Mouse (Mus musculus): ENCODE results near the gene Nipa2. TPM values are rescaled to one million over a fixed set of nuclear protein-coding genes. Genes with fewer than 3 reads are reported as not detected.

Nipa2 gene
- total and polyA plus RNA-seq, 3 experiments: 24.4 to 50.4 (median 45.2) TPM

DNA sequence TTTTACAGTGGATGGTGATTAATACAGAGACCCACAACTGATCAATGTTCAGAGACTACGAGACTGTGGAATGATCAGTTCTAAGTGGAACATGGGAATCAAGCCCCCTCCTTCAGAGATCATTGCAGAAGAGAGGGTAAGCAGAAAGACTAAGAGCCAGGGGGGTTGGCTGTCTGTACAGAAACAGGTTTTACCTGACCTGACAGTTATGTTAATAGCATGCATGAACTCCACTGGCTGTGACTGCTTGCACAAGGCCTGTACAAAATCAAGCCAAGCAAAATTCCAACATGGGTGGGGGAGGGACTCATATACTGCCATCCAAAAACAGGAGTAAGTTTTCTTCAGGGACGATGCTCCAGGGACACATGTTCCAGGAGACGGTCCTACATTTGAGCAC, 28.9 kb upstream of the Nipa2 start:
- H3K4me2 ChIP-seq (ENCODE audit: insufficient read depth, low read depth, poor library complexity, severe bottlenecking): no peak overlapping the region
- H3K79me2 ChIP-seq (replicated peaks; ENCODE audit: control insufficient read depth, extremely low read depth, insufficient read depth, poor library complexity, severe bottlenecking): no peaks in the 10 kb centered on the region
- H3K27ac ChIP-seq (ENCODE audit: insufficient read depth, low read depth): no peak overlapping the region
- dilution Hi-C loops (cut with MboI; ENCODE audit: extremely low pct_ligation_motif_present, extremely low pct_unique_long_range_greater_than_20kb, low sequenced_read_pairs): no loop called here
- no peaks in the 10 kb centered on the region for H3K36me3 ChIP-seq (replicated peaks in 1 of 2; ENCODE audit: control insufficient read depth in 1 of 2, insufficient read depth in 1 of 2, low read length in 1 of 2)
- no peak overlapping the region for H3K9ac ChIP-seq (ENCODE audit: insufficient read depth, low read depth)
- TF ChIP-seq CTCF (conservative IDR thresholded peaks at IDR 0.05 in 1 of 2, IDR thresholded peaks at IDR 0.05 in 1 of 2; ENCODE audit: low read depth in 2 of 2, low read length in 2 of 2): no peak
- no peak for TF ChIP-seq ETS1 (conservative IDR thresholded peaks at IDR 0.05; ENCODE audit: low read depth, low read length)
- no peak for TF ChIP-seq USF1 (IDR thresholded peaks at IDR 0.05; ENCODE audit: low read depth, low read length)
- no peak for TF ChIP-seq BHLHE40 (IDR thresholded peaks at IDR 0.05; ENCODE audit: low read depth, low read length)
- TF ChIP-seq RAD21 (IDR thresholded peaks at IDR 0.05; ENCODE audit: low read depth, low read length): no peak
- TF ChIP-seq ZMIZ1 (IDR thresholded peaks at IDR 0.05; ENCODE audit: low read depth, low read length): no peak
- no peak for TF ChIP-seq ZKSCAN1 (IDR thresholded peaks at IDR 0.05; ENCODE audit: borderline replicate concordance, low read depth, low read length)
- no peak for TF ChIP-seq PAX5 (IDR thresholded peaks at IDR 0.05; ENCODE audit: low read length)
- TF ChIP-seq NRF1 (IDR thresholded peaks at IDR 0.05; ENCODE audit: low read depth, low read length): no peak
- TF ChIP-seq KAT2A (IDR thresholded peaks at IDR 0.05; ENCODE audit: insufficient replicate concordance, low read length): no peak
- no peak for TF ChIP-seq MAFK (IDR thresholded peaks at IDR 0.05; ENCODE audit: insufficient replicate concordance, low read length)
- no peak for TF ChIP-seq GABPA (IDR thresholded peaks at IDR 0.05; ENCODE audit: insufficient replicate concordance, low read depth, low read length)
- no peak for TF ChIP-seq MAX (IDR thresholded peaks at IDR 0.05; ENCODE audit: low read length)
- TF ChIP-seq POLR2A (IDR thresholded peaks at IDR 0.05; ENCODE audit: low read depth, low read length): no peak
- TF ChIP-seq MYC (IDR thresholded peaks at IDR 0.05; ENCODE audit: low read depth, low read length): no peak
- TF ChIP-seq NELFE (IDR thresholded peaks at IDR 0.05; ENCODE audit: low read depth, low read length): no peak
- TF ChIP-seq IRF4 (IDR thresholded peaks at IDR 0.05; ENCODE audit: low read depth, low read length): no peak
- no peak for TF ChIP-seq HCFC1 (IDR thresholded peaks at IDR 0.05; ENCODE audit: low read depth, low read length)
- TF ChIP-seq E2F4 (IDR thresholded peaks at IDR 0.05; ENCODE audit: insufficient replicate concordance, low read depth, low read length): no peak
- TF ChIP-seq SMC3 (IDR thresholded peaks at IDR 0.05; ENCODE audit: low read depth, low read length): no peak
- H3K4me1 ChIP-seq (ENCODE audit: control insufficient read depth in 1 of 2, insufficient read depth in 2 of 2): peaks cover 0 to 2% of the 10 kb centered on the region in 2 experiments; a peak in 2 of 4 replicates
- DNase-seq (ENCODE audit: extremely low read depth): no peak
- in situ Hi-C loops (cut with MboI; ENCODE audit: low pct_ligation_motif_present, low pct_unique_long_range_greater_than_20kb, low sequenced_read_pairs): no loop called here
- no peak overlapping the region for H3K4me3 ChIP-seq (replicated peaks in 1 of 3; ENCODE audit: low read depth in 2 of 3, low read length in 2 of 3, poor library complexity in 1 of 3)
- H3K9me3 ChIP-seq (replicated peaks; ENCODE audit: low read length): no peaks in the 10 kb centered on the region
- no peaks in the 10 kb centered on the region for H3K27me3 ChIP-seq (replicated peaks)

GRCm38 (mm10) chr7:55986526-55987214, 24.4 kb upstream of the Nipa2 start:
- dilution Hi-C loops (cut with MboI; ENCODE audit: extremely low pct_ligation_motif_present, extremely low pct_unique_long_range_greater_than_20kb, low sequenced_read_pairs): no loop called here
- H3K4me2 ChIP-seq (ENCODE audit: insufficient read depth, low read depth, poor library complexity, severe bottlenecking): peak overlapping the region; percentile 74
- H3K27me3 ChIP-seq (replicated peaks): no peaks in the 10 kb centered on the region
- H3K79me2 ChIP-seq (replicated peaks; ENCODE audit: control insufficient read depth, extremely low read depth, insufficient read depth, poor library complexity, severe bottlenecking): no peaks in the 10 kb centered on the region
- peaks cover 9 to 21% of the 10 kb centered on the region in 2 experiments; a peak in 3 of 4 replicates for H3K4me1 ChIP-seq (ENCODE audit: control insufficient read depth in 1 of 2, insufficient read depth in 2 of 2)
- peak overlapping the region; percentile 56 for H3K9ac ChIP-seq (ENCODE audit: insufficient read depth, low read depth)
- in situ Hi-C loops (cut with MboI; ENCODE audit: low pct_ligation_motif_present, low pct_unique_long_range_greater_than_20kb, low sequenced_read_pairs): loop anchor here (10.0 kb wide), 1 partner anchor 58 kb away; no protein-coding TSS in a partner anchor
- DNase-seq (ENCODE audit: extremely low read depth): peak; percentile 87
- no peak overlapping the region for H3K27ac ChIP-seq (ENCODE audit: insufficient read depth, low read depth)
- no peak overlapping the region for H3K4me3 ChIP-seq (replicated peaks in 1 of 3; ENCODE audit: low read depth in 2 of 3, low read length in 2 of 3, poor library complexity in 1 of 3)
- H3K36me3 ChIP-seq (replicated peaks in 1 of 2; ENCODE audit: control insufficient read depth in 1 of 2, insufficient read depth in 1 of 2, low read length in 1 of 2): no peaks in the 10 kb centered on the region
- no peaks in the 10 kb centered on the region for H3K9me3 ChIP-seq (replicated peaks; ENCODE audit: low read length)
- peak; percentile 84 for TF ChIP-seq MAZ (IDR thresholded peaks at IDR 0.05; ENCODE audit: low read depth, low read length)
- TF ChIP-seq MAX (IDR thresholded peaks at IDR 0.05; ENCODE audit: low read length): no peak
- 0 out of 2 replicates have a peak, but pooled peaks have one; percentile 24 for TF ChIP-seq TCF12 (IDR thresholded peaks at IDR 0.05; ENCODE audit: low read depth, low read length)
- no peak for TF ChIP-seq MAFK (IDR thresholded peaks at IDR 0.05; ENCODE audit: insufficient replicate concordance, low read length)
- peak; percentile 53; the same call in 1 of the 2 replicates for TF ChIP-seq JUN (IDR thresholded peaks at IDR 0.05; ENCODE audit: insufficient read depth, low read depth, low read length)
- peak; percentile 68 for TF ChIP-seq IRF4 (IDR thresholded peaks at IDR 0.05; ENCODE audit: low read depth, low read length)
- TF ChIP-seq ZC3H11A (IDR thresholded peaks at IDR 0.05; ENCODE audit: low read depth, low read length): no peak
- peak; percentile 60 for TF ChIP-seq SMC3 (IDR thresholded peaks at IDR 0.05; ENCODE audit: low read depth, low read length)
- peak; percentile 72 for TF ChIP-seq RAD21 (IDR thresholded peaks at IDR 0.05; ENCODE audit: low read depth, low read length)
- 0 out of 2 replicates have a peak, but pooled peaks have one; percentile 22 for TF ChIP-seq BHLHE40 (IDR thresholded peaks at IDR 0.05; ENCODE audit: low read depth, low read length)
- no peak for TF ChIP-seq MYC (IDR thresholded peaks at IDR 0.05; ENCODE audit: low read depth, low read length)
- TF ChIP-seq NELFE (IDR thresholded peaks at IDR 0.05; ENCODE audit: low read depth, low read length): 0 out of 2 replicates have a peak, but pooled peaks have one; percentile 14
- TF ChIP-seq MEF2A (IDR thresholded peaks at IDR 0.05; ENCODE audit: borderline replicate concordance, low read depth, low read length): peak; percentile 42; the same call in 1 of the 2 replicates
- no peak for TF ChIP-seq MXI1 (IDR thresholded peaks at IDR 0.05; ENCODE audit: low read depth, low read length)
- no peak for TF ChIP-seq SIN3A (IDR thresholded peaks at IDR 0.05; ENCODE audit: low read length)
- TF ChIP-seq ZKSCAN1 (IDR thresholded peaks at IDR 0.05; ENCODE audit: borderline replicate concordance, low read depth, low read length): no peak
- TF ChIP-seq UBTF (IDR thresholded peaks at IDR 0.05; ENCODE audit: low read depth, low read length): no peak
- TF ChIP-seq JUND (conservative IDR thresholded peaks at IDR 0.05; ENCODE audit: low read depth, low read length): 0 out of 2 replicates have a peak, but pooled peaks have one; percentile 8
- TF ChIP-seq ETS1 (conservative IDR thresholded peaks at IDR 0.05; ENCODE audit: low read depth, low read length): peak; percentile 66
